Mouse (Mus musculus): ENCODE results near the gene Gnai2. TPM values are rescaled to one million over a fixed set of nuclear protein-coding genes. Genes with fewer than 3 reads are reported as not detected.

The Gnai2 gene
- polyA plus RNA-seq, 1 experiment from 2014 or later, result 570 TPM

DNA sequence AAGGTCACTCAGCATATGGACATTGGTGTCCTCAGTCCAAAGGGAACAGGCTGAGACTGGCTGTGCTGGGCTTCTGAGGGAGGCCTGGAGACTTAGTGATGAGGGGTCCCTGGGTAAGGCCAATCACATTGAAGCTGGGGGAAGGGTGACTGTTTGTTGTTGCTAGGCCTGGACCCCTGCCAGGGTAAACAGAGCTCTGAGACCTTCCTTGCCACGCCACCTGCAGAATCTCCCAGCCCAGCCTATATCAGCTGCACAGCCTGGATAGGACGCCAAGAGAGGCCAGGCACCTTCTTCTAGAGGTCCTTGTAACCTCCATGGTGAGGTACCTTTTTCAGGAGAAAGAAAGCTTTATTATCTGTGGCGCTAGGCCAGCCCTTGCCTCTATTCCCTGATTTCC, 33.7 kb upstream of the Gnai2 start:
- H3K27ac ChIP-seq, result no peak overlapping the region
- H3K9me3 ChIP-seq, result no peaks in the 10 kb centered on the region
- no peak overlapping the region for H3K4me3 ChIP-seq (replicated peaks)
- no peak overlapping the region for H3K4me2 ChIP-seq
- no peak for ATAC-seq (ENCODE audit: low FRiP score)
- H3K9ac ChIP-seq, result no peak overlapping the region
- no peaks in the 10 kb centered on the region for H3K36me3 ChIP-seq (replicated peaks)
- peaks cover 53% of the 10 kb centered on the region for H3K27me3 ChIP-seq
- 66% methylated on average over 3 of the region's 3 CpGs for WGBS
- H3K4me1 ChIP-seq, result peaks cover 41% of the 10 kb centered on the region

DNA sequence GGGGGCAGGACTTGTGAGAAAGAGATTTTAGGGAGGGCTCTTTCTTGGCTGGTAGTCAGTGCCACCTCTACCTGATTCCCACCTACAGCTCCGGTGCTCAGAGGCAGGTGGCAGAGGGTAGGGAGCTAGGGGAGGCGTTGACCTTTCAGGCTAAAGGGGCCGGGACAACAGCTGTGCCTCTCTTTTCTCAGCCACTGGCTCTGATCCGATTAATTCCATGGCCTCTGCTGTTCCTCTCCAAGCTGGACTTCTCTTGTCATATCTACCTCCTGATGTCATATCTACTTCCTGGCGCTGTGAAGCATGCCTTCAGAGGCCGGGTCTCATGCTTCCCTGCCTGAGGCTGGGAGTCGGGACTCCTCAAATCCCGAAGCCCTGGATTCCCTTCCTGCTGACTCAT, 32.8 kb upstream of the Gnai2 start:
- ATAC-seq (ENCODE audit: low FRiP score), result no peak
- no peaks in the 10 kb centered on the region for H3K36me3 ChIP-seq (replicated peaks)
- 0 out of 2 replicates have a peak overlapping the region, but pooled peaks have one; percentile 57 for H3K9ac ChIP-seq
- H3K27me3 ChIP-seq, result peaks cover 49% of the 10 kb centered on the region
- H3K27ac ChIP-seq, result no peak overlapping the region
- H3K4me2 ChIP-seq, result peak overlapping the region; percentile 83; the same call in 1 of the 2 replicates
- H3K4me1 ChIP-seq, result peaks cover 50% of the 10 kb centered on the region
- no peak overlapping the region for H3K4me3 ChIP-seq (replicated peaks)
- no peaks in the 10 kb centered on the region for H3K9me3 ChIP-seq
- 26% methylated on average over 8 of the region's 8 CpGs for WGBS

DNA sequence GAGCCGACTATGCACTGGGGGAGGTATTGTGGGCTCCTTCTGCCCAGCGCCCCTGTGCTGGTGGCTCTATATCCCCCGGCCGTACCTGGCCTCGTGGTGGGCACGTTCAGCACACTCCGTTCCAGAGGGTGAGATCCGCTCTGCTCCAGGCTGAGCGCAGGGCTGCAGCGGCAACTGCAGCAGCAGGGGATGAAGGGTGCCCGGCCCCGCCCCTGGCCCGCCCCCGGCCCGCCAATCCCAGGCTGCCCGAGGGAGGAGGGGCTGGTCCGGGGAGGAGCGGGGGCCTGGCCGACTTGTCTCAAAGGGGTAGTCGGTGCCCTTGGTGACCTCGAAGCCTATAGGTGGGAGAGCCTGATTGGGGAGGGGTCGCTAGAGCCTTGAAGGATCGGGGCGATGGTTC, 32.1 kb upstream of the Gnai2 start:
- peaks cover 49% of the 10 kb centered on the region for H3K27me3 ChIP-seq
- WGBS, result under 1% methylated on average over 24 of the region's 24 CpGs
- peak; percentile 88 for ATAC-seq (ENCODE audit: low FRiP score)
- peak overlapping the region; percentile 83 for H3K4me2 ChIP-seq
- peaks cover 50% of the 10 kb centered on the region for H3K4me1 ChIP-seq
- H3K36me3 ChIP-seq (replicated peaks), result no peaks in the 10 kb centered on the region
- no peaks in the 10 kb centered on the region for H3K9me3 ChIP-seq
- 0 out of 2 replicates have a peak overlapping the region, but pooled peaks have one; percentile 19 for H3K27ac ChIP-seq
- peak overlapping the region; percentile 39 for H3K4me3 ChIP-seq (replicated peaks)
- peak overlapping the region; percentile 57 for H3K9ac ChIP-seq

DNA sequence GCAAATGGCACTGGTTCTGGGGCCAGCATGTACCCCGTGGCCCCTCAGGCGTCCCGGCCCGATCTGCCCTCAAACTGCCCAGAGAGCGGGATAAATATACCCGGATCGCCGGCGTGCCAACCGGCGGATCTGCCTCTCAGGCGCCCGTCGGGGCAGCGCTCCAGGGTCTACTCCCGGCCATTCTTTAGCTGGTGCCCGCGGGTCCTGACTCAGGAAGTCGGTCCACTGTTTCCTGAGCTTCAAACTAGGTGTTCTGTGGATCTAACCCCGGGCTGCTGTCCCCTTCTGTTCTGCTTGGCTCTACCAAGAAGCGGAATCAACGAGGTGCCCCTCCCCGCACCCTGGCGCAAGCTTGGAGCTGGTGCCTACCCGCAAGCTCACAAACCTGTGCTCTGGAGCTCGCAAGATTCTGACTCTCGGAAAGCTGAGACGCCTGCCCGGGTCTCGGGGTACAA, 31.6 kb upstream of the Gnai2 start:
- 0 out of 2 replicates have a peak overlapping the region, but pooled peaks have one; percentile 19 for H3K27ac ChIP-seq
- peak; percentile 3; the same call in 1 of the 2 replicates for ATAC-seq (ENCODE audit: low FRiP score)
- peaks cover 50% of the 10 kb centered on the region for H3K4me1 ChIP-seq

DNA sequence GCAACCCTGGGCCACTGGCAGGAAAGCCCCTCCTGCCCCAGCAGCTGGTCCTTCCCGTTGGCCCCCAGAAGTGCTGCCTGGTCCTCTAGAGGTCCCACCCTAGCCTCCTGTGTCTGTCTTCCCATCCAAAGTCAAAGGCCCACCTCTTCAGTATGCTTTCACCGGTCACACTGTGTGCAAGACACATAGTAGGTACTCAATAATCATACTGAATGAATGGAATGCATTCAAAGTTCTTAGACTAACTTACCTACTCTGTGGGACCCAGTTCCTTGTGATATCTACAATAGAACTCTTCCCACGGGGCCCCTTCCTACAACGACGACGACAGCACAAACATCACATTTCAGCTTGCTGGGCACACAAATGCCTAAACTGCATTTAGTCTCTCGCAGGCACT, 30.1 kb upstream of the Gnai2 start:
- H3K4me2 ChIP-seq, result no peak overlapping the region
- no peak for ATAC-seq (ENCODE audit: low FRiP score)
- H3K9ac ChIP-seq, result no peak overlapping the region
- H3K27ac ChIP-seq, result no peak overlapping the region
- no peak overlapping the region for H3K4me3 ChIP-seq (replicated peaks)
- no peaks in the 10 kb centered on the region for H3K36me3 ChIP-seq (replicated peaks)
- WGBS, result 86% methylated on average over 7 of the region's 7 CpGs
- H3K27me3 ChIP-seq, result peaks cover 49% of the 10 kb centered on the region
- H3K4me1 ChIP-seq, result peaks cover 48% of the 10 kb centered on the region
- H3K9me3 ChIP-seq, result no peaks in the 10 kb centered on the region

More for the DNA sequence above, 31.6 kb upstream of the Gnai2 start:
- H3K27me3 ChIP-seq, result peaks cover 49% of the 10 kb centered on the region
- peak overlapping the region; percentile 83 for H3K4me2 ChIP-seq
- H3K36me3 ChIP-seq (replicated peaks), result no peaks in the 10 kb centered on the region
- H3K9me3 ChIP-seq, result no peaks in the 10 kb centered on the region
- H3K4me3 ChIP-seq (replicated peaks), result peak overlapping the region; percentile 39
- peak overlapping the region; percentile 57 for H3K9ac ChIP-seq
- WGBS, result under 1% methylated on average over 30 of the region's 30 CpGs

DNA sequence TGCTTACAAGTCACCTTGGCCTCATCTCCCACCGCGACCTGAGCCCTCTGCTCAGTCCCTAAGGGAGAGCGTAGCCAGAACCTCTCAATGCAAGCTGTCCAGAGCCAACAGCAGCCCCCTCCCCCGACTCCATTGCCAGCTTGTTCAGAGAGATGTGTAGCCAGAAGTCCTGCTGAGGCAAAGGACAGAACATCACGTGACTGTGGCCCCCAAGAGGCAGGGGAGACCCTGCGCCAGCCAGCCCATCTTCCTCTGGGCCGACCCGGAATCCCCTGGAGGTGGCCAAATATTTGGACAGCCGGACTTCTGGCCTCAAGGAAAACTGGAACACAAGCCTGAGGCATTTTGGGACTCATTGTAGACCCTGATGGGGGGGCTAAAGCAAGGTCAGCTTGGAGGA, 28.4 kb upstream of the Gnai2 start:
- Histone ChIP-seq H3K4me3 (replicated peaks) (no peak overlapping the region), H3K27me3 (peaks cover 35% of the 10 kb centered on the region), H3K4me2 (no peak overlapping the region), H3K9me3 (no peaks in the 10 kb centered on the region), H3K36me3 (replicated peaks) (no peaks in the 10 kb centered on the region), H3K27ac (no peak overlapping the region), H3K4me1 (peaks cover 45% of the 10 kb centered on the region), H3K9ac (no peak overlapping the region)
- no peak for ATAC-seq (ENCODE audit: low FRiP score)
- WGBS, result 53% methylated on average over 9 of the region's 9 CpGs

DNA sequence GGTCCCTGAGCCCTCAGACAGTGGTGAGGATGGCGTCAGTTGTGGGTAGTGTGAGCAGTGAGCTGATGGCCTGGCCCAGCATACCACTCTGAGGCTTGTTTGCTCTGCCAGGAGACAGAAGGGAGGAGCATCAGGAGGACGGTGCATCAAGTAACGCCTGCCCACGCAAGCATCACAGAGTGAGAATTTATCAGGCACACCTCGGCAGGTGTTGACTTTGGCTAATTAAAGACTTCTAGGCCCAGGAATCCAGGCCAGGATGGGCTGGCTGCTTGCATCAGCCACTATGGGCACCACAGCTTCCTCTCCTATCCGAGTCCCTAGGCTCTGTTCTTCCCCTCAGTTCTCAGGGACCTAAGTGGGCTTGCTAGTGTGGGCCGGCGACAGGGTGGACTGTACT, 27.2 kb upstream of the Gnai2 start:
- Histone ChIP-seq H3K27me3 (peaks cover 24% of the 10 kb centered on the region), H3K4me1 (peaks cover 36% of the 10 kb centered on the region), H3K27ac (no peak overlapping the region), H3K36me3 (replicated peaks) (no peaks in the 10 kb centered on the region), H3K4me2 (no peak overlapping the region), H3K9ac (no peak overlapping the region), H3K4me3 (replicated peaks) (no peak overlapping the region), H3K9me3 (no peaks in the 10 kb centered on the region)
- no peak for ATAC-seq (ENCODE audit: low FRiP score)
- 84% methylated on average over 8 of the region's 8 CpGs for WGBS

DNA sequence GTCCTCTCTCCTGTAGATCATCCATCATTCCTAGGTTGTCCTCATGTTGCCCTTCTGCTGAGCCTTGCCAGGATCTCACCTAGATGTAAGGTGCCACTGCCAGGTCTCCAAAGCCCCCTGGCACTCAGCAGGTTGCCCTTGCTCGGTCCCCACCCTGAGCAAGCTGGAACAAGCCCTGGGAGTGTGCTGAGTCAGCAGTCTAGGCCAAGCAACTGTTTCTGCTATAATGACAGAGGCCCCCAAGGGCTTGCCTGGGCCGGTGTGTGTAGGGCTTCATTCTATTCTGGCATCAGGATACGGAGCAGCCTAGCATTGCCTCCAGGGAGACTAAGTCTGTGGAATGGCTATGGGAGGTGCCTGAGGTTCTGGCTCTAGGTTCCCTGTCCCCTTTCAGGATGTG, 25.6 kb upstream of the Gnai2 start:
- 82% methylated on average over 3 of the region's 3 CpGs for WGBS
- Histone ChIP-seq H3K9me3 (no peaks in the 10 kb centered on the region), H3K4me1 (peaks cover 21% of the 10 kb centered on the region), H3K27me3 (peaks cover 9% of the 10 kb centered on the region), H3K36me3 (replicated peaks) (no peaks in the 10 kb centered on the region), H3K4me3 (replicated peaks) (no peak overlapping the region), H3K27ac (no peak overlapping the region), H3K4me2 (no peak overlapping the region), H3K9ac (no peak overlapping the region)
- no peak for ATAC-seq (ENCODE audit: low FRiP score)

DNA sequence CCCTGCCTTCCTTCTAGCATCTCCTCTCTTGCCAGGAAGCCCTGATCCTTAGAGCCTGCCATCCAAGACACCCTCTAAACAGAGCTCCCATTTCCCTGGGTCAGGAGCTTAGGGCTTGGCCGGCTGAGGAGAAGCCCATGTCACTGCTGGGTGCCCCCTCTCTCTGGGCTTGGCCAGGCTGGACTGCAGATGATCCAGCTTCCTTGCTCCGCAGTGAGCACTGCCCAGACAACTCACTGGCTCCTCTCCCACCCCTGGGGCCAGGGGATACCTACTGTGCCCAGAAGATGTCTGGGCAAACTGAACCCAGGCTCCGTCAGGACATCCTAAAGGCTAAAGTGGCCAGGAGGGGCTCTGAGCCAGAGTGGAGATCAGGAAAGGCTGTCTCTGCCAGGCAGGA, 24.8 kb upstream of the Gnai2 start:
- no peak overlapping the region for H3K4me2 ChIP-seq
- no peak overlapping the region for H3K27ac ChIP-seq
- ATAC-seq (ENCODE audit: low FRiP score), result no peak
- H3K4me1 ChIP-seq, result peaks cover 20% of the 10 kb centered on the region
- 89% methylated on average over 3 of the region's 3 CpGs for WGBS
- no peak overlapping the region for H3K9ac ChIP-seq
- no peaks in the 10 kb centered on the region for H3K9me3 ChIP-seq
- peaks cover under 1% of the 10 kb centered on the region for H3K27me3 ChIP-seq
- no peak overlapping the region for H3K4me3 ChIP-seq (replicated peaks)
- no peaks in the 10 kb centered on the region for H3K36me3 ChIP-seq (replicated peaks)

DNA sequence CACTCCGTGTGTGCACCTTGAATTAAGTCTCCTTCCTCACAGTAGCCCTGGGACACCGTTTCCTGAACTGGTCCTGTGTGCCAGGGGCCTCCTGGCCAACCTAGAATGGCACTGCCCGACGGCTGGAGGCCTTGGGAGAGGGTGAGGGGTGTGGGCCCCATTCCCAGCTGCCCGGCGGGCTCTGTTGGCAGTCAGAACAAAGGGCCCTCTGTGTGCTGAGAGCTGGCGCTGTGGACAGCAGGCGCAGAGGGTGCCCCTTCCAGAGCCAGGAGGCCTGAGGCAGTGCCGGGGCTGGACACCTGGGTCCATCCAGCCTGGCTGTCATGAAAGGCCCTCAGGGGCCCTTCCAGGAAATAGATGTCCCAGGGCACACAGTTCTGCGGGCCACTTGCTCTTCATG, 24.4 kb upstream of the Gnai2 start:
- H3K27ac ChIP-seq, result no peak overlapping the region

DNA sequence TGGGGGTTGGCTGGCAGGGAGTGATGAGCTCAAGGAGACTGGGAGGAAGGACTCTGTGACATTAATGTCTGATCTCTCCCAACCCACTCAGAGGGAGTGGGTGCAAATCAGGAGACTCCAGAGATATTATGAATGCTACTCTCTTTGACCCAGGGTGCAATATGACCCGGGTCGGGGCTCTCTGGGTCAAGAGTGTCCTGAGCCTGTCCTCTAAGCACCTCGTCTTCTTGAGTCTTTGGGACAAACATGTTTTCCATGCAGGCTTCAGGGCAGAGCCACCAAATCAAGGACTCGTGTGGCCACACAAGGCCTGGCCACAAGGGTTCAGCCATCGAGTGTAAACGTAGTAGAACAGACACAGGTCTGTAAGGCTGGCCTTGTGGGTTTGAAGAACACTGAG, 22.9 kb upstream of the Gnai2 start:
- Histone ChIP-seq H3K9me3 (no peaks in the 10 kb centered on the region), H3K4me1 (peaks cover 10% of the 10 kb centered on the region), H3K4me2 (no peak overlapping the region), H3K9ac (no peak overlapping the region), H3K36me3 (replicated peaks) (no peaks in the 10 kb centered on the region), H3K4me3 (replicated peaks) (no peak overlapping the region), H3K27ac (no peak overlapping the region), H3K27me3 (no peaks in the 10 kb centered on the region; the same call in 1 of the 2 replicates)
- no peak for ATAC-seq (ENCODE audit: low FRiP score)
- WGBS, result 92% methylated on average over 6 of the region's 6 CpGs

More for the DNA sequence above, 24.4 kb upstream of the Gnai2 start:
- H3K9ac ChIP-seq, result no peak overlapping the region
- WGBS, result 82% methylated on average over 10 of the region's 10 CpGs
- H3K9me3 ChIP-seq, result no peaks in the 10 kb centered on the region
- ATAC-seq (ENCODE audit: low FRiP score), result no peak
- H3K4me2 ChIP-seq, result no peak overlapping the region
- H3K36me3 ChIP-seq (replicated peaks), result no peaks in the 10 kb centered on the region
- H3K27me3 ChIP-seq, result no peaks in the 10 kb centered on the region; the same call in 1 of the 2 replicates
- H3K4me1 ChIP-seq, result peaks cover 20% of the 10 kb centered on the region
- no peak overlapping the region for H3K4me3 ChIP-seq (replicated peaks)

DNA sequence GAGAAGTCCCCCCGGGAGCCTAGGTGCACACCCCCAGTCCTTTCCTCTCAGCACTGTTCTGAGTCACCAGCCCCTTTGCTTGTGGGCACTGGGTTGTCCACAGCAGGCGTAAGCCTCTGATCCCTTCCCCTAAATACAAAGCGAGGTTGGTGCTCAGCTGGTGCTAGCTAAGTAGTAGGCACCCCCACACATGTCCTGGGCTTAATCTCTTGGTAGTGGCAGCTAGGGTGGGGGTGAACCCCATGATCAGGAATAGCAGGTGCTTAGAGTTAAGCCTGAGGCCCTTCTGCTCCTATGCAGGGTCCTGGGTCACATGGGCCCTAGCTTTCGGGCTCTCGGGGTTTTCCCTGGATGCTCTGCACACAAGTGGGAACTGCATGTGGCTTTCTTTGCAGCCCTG, 22.0 kb upstream of the Gnai2 start:
- Histone ChIP-seq H3K4me1 (peaks cover 8% of the 10 kb centered on the region; the same call in 1 of the 2 replicates), H3K4me3 (replicated peaks) (no peak overlapping the region), H3K9me3 (no peaks in the 10 kb centered on the region), H3K27ac (no peak overlapping the region), H3K27me3 (no peaks in the 10 kb centered on the region), H3K36me3 (replicated peaks) (no peaks in the 10 kb centered on the region), H3K9ac (no peak overlapping the region), H3K4me2 (no peak overlapping the region)
- WGBS, result 82% methylated on average over 5 of the region's 5 CpGs
- ATAC-seq (ENCODE audit: low FRiP score), result no peak

DNA sequence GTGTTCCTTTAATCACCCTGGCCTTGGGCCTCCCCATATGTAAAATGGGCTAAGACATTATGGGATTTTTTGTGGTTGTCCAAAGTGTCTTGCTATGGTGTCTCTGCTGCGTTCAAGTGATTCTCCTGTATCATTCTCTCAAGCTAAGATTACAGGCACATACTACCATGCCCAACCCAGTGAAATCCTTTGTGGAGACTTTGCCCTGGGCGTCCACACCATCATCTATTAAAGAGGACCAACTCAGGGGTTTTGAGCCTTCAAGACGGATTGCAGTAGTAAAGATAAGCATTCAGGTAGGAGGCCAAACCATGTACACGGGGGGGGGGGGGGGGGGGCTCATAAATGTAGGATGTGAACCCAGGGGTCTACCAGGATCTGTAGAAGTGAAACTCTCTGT, 19.4 kb upstream of the Gnai2 start:
- 78% methylated on average over 4 of the region's 4 CpGs for WGBS

More for the DNA sequence above, 19.4 kb upstream of the Gnai2 start:
- no peak overlapping the region for H3K4me3 ChIP-seq (replicated peaks)
- H3K36me3 ChIP-seq (replicated peaks), result no peaks in the 10 kb centered on the region
- no peaks in the 10 kb centered on the region for H3K9me3 ChIP-seq
- no peak overlapping the region for H3K27ac ChIP-seq
- no peak overlapping the region for H3K9ac ChIP-seq
- H3K4me1 ChIP-seq, result peaks cover 22% of the 10 kb centered on the region
- ATAC-seq (ENCODE audit: low FRiP score), result no peak
- no peaks in the 10 kb centered on the region for H3K27me3 ChIP-seq
- H3K4me2 ChIP-seq, result no peak overlapping the region

All from forebrain, embryonic 12.5 days (tissue).